Mouse (Mus musculus): ENCODE results near the gene Vegfa.

Vegfa gene

DNA sequence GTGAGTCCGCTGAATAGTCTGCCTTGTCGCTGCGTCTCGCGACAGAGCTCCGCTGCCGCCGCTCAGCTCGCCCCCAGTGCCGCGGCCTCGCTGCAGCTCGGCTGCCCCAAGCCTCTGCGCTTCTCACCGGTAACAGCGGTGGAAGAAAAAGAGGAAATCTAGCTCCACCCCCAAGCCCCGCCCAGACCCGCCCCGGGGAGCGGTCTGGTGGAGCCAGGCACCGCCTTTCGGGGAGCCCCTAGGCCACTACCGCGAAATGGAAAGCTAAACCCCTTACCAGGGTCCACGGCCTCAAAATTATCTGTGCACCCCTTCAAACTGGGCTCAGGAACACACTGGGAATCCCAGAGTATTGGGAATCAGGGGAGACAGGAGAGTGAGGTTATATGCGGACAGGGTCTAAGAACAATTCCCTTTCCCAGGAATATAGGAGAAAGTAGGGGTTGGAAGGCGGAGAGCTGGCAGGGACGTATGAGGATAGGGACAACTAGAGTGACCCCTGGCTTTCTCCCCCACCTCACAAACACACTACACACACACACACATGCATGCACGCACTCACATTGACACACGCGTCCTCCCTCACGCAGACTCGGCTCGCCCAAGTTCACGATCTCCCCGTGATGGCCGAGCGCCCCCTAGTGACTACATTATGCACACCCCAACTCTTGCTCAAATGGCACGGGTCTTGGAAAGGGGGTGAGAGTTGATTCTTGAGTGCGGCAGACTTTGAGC is at the start of gene Vegfa:
Vegfa (minus strand) TSS at position 113 of the 735 bp plus-strand sequence.
- DNase-seq (ENCODE audit: low read depth, low spot score) = peak; percentile 92

DNA sequence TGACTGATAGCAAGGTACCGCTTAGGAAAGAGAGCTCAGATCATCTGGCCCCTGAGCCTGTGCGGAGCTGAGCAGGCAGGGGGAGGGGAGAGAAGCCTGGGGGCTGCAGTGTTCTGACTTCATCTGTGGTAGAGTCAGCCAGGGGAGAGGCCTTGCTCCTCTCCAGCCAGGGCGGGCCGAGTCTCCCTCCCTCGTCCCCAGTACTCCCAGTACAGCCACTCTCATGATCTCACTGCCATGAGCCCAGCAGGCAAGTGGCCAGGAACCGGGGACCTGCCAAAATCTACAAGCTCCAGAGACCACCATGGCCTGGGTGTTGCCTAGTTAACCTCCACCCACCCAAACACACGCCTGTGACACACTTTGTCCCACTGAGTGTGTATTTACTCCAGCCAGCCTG is 49.5 kb upstream of the Vegfa start:
- peak; percentile 84 for DNase-seq (ENCODE audit: low read depth, low spot score)

DNA sequence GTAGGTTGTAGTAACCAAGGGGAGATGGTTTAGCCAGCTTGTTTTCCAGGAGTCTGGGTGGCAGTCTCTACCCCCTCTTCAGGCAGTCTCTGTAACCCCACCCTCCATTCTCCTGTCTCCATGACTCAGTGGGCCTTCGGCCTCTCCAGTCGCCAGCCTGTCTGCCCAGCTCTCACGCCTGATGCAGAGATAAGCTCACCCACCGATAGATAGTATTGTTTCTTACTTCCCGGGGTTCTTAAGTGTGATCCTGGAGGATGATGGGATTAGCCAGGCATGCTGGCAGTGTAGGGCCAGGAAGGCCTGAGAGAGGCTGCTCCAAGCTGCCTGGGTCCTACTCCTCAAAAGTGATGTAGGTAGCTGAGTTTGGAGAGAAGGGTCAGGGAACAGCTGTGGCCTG is 48.9 kb upstream of the Vegfa start:
- no peak for DNase-seq (ENCODE audit: low read depth, low spot score)

DNA sequence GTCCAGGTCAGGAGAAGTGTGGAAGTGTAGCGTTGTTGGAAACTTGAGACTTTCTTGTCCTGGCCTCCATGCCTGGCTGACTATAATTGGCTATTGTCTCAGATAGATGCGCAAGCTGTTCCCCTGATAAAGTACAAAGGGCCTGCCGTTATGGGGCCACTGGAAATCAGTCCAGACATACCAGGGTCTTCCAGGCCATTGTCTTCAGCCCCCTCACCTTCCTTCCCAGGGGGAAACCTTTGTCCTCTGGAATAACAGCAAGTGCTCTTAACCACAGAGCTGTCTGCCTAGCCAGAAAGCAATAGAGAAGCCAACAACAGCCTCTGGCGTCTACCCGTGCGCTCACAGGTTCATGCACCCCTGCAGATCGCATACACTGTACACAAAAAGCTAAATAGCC is 48.2 kb upstream of the Vegfa start:
- no peak for DNase-seq (ENCODE audit: low read depth, low spot score)

DNA sequence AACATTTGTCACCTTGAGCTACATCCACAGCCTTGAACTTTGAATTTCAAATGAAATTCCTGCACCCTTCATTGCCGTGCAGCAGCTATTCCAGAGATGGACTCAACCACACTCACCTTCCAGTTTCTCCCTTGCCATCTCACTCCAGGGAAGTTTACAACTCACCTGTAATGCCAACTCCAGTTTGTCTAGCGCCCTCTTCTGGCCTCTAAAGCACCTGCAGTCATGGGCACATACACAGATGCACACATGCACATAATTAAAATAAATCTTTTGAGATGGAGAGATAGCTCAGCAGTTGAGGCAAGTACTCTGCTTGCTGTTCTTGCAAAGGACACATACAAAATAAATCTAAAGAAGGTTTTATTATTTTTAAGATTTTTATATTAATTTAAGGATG is 46.9 kb upstream of the Vegfa start:
- DNase-seq (ENCODE audit: low read depth, low spot score) = no peak

DNA sequence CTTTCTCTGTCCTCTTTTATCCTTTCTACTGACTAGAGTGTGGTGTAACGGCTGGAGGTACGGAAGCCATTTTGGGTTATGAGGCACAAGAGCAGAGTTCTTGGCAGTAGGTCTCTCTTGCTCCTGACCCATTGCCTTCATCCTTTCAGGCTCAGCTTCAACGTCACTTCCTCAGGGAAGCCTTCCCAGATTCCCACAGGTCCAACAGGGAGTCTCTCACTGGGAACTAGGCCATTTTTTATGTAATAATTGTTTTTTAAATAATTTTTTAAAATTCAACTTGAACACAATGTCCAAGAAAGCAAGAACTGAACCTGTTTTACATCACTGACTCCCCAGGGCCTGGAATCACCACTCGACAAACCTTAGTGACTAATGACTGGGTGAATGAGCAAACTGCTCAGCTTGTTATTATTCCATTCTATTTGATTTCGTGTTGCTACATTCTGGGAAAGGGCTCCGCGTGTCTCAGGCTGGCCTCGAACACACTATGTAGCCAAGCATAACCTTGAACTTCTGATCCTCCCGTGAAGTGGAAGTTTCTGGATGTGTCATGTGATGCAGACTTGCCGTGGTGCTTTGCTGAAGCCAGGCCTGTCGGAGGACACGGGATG is 45.9 kb upstream of the Vegfa start:
- peak; percentile 52 for DNase-seq (ENCODE audit: low read depth, low spot score)

DNA sequence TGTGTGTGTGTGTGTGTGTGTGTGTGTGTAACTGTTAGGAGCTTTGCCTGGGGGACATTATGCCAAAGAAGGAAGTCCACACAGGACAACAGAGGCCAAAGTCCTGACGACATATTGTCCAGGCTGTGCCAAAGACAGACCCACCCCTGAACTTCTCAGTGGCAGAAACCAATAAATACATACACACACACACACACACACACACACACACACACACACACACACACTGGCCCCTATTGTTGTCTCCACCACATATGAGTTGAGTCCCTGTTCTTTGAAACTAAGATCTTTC is 44.0 kb upstream of the Vegfa start:
- DNase-seq (ENCODE audit: low read depth, low spot score) = no peak

DNA sequence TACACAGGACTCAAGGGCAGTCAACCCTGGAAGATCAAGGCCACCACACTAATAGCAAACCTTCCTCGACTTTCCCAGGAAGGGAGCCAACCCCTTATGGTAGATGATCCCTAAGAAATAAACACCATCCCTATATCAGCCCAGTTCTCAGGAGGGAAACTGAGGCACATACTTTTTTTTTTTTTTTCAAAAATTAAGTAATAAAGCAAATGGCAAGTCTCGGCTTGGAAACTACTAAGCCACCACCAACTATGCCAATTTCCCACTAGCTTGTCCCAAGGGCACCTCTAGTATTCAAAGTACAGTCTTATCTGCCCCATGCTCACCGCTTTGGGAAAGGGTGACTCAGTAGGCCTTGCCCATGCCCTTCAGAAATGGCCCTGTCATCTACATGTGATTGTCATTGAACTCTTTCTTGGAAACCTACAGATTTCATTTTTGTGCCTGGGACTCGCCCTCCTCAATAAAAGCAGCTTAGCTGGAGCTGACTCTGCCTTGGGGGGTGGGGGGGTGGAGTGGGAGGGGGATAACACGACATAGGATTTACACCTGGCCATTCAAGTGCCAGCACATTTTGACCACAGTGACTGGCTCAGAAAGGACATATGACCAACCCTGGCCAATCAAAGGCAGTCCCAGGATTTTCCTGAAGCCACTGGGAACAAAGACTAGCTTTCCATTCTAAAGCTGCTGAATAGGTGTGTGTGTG is 43.5 kb upstream of the Vegfa start:
- no peak for DNase-seq (ENCODE audit: low read depth, low spot score)

DNA sequence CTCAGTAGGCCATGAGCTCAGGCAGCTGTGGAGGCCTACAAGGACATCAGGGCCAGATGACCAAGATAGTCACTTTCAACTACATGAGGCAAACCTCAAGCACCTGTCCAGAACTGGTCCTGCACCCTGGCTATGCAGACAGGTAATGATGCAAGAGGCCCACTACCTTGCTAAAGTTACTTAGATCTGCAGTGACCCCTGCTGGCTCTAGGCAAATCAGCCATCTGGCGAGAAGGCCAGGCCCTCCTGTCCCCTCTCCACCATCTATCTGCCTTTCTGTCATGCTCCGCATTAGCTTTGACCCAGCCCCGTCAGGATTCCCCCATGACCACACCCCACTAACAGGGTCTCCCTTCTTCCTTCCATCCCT is 42.9 kb upstream of the Vegfa start:
- DNase-seq (ENCODE audit: low read depth, low spot score) = no peak

DNA sequence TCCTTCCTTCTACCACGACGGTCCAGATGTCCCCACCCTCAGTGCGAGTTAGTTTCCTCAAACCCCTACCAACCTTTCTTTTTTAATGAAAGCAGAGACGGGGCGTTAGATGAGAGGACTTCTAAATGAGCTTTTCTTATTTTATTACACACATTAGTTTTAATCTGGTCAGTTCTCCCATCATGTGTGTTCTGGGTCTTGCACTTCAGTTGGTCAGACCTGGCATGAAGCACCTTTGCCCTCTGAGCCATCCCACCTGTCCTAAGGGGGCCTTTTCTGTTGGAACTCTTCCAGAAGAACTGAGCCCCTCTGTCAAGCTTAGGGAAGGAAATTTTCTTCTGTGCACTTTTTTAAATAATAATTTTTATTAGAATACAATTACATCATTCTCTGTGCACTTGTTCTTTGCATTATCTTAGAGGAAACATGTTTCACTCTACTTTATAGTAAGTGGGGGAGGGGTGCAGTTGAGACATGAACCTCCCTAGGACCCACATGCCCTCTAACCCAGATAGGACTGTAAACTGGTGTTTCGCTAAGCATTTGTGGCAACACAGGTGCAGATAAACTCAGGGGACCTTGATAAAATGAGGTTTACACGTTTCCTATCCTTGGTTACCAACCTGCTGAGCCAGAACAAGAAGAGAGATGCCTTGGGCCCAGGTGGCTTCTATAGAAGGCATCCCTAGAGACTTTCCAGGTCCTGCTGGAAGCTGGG is 42.4 kb upstream of the Vegfa start:
- no peak for DNase-seq (ENCODE audit: low read depth, low spot score)

DNA sequence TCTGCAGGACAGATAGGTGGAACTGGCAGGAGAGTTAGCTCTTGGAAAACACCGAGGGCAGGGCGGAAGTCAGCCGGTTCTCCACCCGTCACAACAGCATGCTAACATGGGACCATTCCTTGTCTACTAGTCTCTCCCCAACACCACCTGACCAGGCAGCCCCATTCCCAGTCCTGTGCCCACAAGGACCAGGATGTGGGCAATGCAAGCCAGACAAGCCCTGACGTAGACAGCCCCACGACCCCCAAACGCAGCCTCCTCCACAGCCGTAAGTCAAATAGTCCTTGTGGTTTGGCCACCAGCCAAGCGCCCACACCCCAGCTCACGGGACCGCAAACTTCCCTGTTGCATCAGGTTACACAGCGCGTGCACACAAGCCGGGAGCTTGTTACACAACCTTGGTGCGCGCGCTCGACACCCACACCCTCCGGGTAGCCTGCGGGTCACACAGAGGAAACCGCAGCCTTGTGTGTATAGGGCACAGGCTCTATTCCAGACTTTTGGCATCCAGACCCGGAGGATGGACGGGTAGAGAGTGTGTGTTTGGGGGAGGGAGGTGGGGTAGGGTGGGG is 41.6 kb upstream of the Vegfa start:
- DNase-seq (ENCODE audit: low read depth, low spot score) = peak; percentile 72

DNA sequence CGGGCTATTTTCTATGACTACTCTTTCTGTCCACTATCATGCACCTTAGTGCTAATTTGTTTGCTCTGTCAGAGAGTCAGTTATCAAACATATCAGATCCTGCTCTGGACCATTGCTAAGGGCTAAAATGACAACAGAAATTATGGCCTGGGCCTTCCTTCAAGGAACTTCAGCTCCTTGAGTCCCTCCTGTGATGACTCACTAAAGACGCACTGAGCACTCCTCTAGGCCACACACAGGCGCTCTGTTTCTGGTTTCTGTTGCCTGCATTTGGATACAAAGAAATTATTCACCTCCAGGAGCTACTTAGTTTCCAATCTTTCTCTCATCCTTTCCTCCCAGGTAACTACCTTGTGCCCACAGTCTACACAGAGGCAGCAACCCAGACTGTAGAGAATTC is 39.4 kb upstream of the Vegfa start:
- DNase-seq (ENCODE audit: low read depth, low spot score) = no peak

DNA sequence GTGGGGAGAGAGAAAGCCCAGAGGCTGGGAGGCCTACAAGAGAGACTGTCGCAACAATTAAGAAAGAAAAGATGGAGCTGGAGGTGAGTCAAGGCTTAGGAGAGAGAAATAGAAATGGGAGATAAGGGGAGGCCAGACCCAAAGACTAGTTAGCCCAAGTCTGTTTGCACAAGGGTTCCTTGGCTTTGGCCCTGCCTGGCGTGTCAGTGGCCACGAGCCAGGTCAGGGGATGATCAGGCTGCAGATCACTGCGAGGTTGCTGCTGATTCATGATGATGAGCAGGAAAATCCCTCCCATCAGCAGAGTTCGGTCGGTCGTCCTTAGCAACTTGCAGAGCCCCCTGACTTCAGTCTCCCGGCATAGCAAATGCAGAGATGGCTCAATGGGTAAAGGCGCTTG is 37.9 kb upstream of the Vegfa start:
- DNase-seq (ENCODE audit: low read depth, low spot score) = no peak

DNA sequence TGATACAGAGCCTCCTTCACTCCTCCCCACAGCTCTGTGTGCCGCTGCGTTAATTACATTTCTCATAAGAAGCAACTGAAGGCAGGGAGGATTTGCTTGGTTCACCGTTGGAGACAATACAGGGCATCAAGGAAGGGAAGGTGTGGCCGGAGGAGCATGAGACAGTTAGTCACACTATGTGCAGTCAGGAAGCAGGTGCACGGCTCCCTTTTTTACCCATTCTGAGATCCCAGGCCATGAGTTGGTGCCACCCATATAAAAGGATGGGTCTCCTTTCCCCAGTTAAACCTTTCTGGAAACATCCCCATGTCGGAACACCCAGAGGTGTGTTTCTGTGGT is 31.8 kb upstream of the Vegfa start:
- no peak for DNase-seq (ENCODE audit: low read depth, low spot score)

DNA sequence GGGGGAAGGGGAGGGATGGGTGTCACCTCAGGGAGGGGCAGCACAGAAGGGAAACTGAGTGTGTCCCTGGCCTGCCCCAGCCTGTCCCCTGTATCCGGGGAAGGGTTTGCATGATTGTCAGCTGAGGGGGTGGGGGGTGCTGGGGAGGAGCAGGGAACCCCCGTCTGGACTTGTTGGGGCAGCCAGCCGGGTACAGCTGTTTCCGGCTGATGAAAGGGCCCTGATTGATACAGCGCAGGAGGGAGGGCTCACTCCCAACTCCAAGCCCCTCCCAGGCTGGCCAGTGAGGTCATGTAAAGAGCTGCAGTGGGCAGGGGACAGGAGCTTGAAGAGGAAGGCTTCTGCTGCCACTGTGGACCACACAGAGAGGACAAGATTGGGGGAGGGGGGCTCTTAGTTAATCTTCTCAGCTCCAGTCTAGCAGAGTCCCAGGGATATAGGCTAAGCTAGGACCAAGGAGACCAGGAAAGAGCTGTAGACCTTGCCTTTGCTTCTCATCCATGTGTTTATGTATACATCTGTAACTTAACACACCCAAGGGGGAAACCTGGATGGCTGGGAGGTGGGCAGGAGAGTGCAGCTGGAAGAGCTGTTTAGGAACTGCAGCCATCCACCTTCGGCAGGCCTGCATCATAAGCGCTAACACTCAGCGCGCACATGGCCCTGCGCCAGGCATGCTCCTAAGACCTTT is 31.3 kb upstream of the Vegfa start:
- DNase-seq (ENCODE audit: low read depth, low spot score) = no peak

DNA sequence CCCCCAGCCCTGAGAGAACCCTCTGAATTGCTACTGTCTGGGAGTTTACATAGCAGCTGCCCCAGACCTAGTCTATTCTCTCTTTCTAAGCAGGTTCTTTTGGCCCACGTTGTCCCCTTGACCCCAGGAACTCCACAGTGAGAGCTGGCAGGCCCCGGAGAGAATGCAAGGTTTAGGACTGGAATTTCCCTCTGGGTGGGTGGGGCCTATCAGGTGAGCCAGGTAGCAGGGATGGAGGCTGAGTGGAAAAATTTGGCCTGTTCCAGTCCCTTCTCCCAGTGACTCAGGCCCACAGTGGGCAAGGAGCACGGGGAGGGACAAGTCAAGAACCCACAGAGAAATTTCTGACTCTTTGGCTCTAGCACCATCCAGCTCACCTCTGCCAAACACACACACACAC is 28.1 kb upstream of the Vegfa start:
- DNase-seq (ENCODE audit: low read depth, low spot score) = no peak

DNA sequence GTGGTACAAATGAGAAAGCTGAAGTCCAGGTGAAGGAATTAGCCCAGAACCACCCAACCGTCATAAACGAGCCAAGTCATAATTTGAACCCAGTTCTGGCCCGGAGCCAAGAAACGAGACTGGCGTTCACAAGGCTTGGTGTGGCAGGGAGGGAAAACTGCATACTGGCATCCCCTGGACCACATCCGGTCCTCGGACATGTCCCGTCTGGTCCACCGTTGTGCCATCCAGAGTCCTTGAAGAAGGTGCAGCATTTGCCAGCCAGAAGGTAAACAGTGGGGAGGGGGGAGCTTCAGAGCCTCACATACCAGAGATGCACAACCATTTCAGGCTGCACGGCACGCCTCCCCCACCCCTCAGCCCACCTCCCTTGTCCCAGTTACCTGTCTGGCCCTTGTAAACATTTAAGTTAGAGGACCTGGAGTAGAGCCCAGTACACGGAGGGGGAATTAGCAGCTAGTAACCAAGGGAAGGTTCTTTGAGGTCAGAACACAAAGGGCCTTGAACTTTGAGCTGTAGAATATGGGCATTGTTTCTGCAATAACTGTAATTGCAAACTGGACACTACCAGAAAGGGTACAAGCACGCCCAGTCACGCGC is 27.2 kb upstream of the Vegfa start:
- no peak for DNase-seq (ENCODE audit: low read depth, low spot score)

DNA sequence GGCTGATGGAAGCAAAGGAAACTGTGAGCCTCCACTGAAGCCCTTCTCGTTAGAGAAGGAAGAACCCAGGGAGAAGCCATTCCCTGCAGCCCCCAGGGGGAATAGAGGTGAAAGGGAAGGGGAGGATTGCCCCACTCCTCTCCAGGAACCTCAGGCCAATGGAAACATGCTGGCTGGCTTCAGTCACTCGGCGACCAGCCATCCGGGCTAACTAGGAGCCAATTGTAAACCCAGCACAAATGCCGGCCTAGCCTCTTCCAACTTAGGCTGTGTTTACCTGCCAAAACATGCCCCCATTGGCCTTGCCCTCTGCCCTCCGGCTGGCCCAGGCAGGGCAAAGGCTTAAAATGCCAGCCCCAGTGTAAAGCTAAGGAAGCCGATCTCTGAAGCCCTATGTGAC is 24.1 kb upstream of the Vegfa start:
- DNase-seq (ENCODE audit: low read depth, low spot score) = no peak

DNA sequence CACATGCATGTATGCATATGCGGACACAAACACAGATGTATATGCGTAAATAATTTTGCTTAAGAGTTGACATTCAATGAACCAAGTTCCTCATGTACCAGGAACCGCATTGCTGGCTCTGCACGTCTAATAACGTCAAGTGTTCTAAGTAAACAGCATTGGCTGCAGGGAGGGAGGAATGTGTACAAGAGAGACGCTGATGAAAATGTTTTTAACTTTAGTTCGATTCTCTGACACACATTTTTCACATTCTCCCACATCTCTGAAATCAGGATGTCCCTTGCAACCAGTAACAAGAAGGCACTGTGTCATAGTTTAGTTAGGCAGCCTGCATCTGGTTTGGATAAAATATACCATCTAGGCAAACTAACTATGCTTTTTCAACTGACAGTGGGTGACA is 23.6 kb upstream of the Vegfa start:
- no peak for DNase-seq (ENCODE audit: low read depth, low spot score)

DNA sequence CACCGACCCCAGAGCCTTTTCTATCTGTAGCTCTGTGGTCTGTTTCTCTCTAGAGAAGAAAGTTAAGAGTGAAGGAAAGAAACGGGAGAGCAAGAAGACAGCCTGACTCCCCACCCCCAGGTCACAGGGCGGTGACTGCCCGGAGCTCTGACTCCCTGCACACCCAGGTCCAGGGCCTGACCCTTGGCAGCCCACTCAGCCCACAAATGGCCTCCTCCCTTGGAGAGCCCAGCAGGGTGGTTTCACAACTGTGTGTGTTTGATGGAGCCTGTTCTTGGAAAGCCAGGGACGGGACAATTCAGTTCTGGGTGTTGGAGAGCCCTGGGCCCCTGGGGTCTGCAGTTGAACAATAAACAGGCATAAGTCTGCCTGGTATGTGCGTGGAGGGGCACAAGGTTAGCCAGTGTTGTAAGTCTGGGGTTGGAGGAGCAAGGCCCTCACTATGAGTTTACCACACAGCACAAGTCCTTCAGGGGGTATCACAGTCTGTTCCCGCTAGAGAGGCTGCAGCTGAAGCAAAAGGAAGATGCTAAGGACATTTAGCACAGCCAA is 21.2 kb upstream of the Vegfa start:
- no peak for DNase-seq (ENCODE audit: low read depth, low spot score)

DNA sequence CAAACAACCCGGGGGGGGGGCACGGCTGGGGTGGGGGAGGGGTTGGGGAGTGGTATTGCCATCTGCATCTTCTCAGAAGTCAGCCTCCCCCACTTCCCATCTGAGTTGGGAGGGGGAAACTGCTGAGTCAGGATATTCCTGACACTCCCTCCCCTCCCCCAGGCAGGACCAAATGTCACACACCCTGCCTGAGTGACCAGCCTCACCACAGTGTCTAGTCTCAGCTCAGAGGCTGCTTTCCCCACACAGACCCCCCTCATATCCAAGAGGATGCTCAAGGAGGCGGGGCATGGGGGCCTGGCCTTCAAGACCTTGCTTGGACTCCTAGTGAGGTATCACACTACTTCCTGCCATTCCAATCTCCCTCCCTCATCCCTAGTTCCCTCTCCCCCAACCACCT is 20.0 kb upstream of the Vegfa start:
- no peak for DNase-seq (ENCODE audit: low read depth, low spot score)

All from skeletal muscle tissue, adult 2 months (tissue).